Mouse (Mus musculus): Measurements from ENCODE around the gene Pbx1.
A peak's percentile ranks its signal among the peaks of the same experiment; 100 is the strongest.

Gene Pbx1

DNA sequence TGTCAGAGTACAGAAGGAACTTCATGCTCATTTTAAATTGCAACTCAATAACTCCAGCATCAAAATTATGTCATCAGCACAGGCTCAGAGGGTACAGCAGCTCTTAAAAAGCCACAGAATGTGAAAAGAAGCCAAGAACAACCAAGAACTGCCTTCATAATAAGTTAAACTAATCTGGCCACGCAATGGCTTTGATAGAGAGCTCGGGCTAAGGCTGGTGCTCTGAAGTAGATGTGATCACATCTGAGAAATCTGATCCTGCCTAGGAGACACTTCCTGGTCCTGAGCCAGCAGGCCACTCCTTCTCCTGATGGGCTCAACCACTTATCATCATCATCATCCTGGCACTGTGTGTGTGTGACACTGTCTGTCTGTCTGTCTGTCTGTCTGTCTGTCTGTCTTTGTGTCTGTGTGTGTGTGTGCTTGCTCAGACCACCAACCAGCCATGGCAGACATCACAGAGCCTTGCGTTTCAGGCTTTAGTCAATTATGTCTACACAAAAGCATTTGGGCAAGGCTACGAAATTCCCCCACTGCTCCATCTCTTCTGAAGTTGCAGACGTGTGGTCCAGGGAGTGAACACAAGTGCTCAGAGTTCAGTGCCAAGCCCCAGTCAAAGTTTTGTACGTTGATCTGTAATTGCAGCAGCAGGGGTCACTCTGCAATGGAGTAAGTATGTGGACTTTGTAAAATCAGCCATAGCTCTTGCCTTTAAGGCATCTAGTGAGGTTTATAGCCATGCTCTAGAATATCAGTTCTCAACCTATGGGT, 203.1 kb downstream of the Pbx1 start:
- DNase-seq (ENCODE audit: extremely low spot score): no peak

DNA sequence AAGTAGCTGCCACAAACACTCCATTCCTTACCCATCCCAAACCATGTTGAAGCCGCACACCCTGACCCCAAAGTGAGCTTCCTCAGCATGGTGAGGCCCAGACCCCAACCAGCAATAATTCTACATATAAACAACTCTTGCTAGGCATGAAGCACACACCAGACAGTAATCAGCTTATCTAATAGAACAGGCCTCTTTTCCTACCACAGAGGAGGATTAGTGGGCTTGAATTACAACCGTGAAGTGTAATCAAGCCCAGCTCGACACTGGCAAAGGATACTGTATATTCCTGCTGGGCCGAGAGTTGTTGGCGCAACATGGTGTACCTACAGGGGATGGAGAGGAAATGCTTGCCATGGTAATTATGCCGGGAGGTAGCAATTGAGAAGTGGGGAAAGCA, 205.9 kb downstream of the Pbx1 start:
- no peak for DNase-seq (ENCODE audit: extremely low spot score)

DNA sequence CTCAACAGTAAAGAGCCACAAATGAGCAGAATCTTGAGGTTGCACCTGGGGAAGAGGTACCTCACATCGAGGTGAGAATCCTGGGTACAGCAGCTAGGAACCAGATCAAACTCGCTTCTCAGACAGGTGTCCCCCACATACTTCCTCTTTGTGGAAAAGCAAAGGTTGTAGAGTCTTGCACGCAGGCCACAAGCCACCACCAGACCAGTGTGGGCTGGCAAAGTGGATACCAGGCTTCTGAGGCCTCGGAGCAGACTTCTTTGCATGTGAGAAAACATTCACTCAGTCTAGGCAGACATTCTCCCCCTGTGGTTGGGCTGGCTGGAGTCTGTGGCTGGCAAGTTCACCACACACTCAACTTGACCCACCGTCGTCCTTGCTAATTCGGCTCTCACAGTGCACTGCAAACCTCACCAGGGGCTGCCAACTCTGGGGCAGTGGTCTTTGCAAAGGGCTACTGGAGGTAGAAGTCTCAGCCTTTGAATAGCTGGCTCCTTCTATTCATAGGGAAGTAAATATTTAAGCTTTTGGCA, 206.4 kb downstream of the Pbx1 start:
- DNase-seq (ENCODE audit: extremely low spot score): no peak

DNA sequence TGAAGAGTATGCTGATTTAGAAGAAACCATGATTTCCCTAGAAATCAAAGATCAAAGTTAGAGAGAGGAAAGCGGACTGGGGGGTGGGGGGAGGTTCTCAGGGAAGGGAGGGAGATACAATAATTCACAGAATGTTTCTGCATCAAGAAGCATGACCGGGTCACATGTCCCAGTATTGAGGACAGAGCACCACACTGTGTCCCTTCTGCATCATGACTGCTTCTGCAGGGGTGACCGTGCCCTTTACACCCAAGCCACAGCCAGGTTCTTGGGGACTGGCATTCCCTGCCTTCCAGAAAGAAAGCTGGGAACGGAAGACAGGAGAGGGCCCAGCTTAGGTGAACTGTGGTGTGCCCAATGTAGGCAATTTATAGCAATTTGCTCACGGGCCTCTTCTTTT, 207.9 kb downstream of the Pbx1 start:
- DNase-seq (ENCODE audit: extremely low spot score): no peak

DNA sequence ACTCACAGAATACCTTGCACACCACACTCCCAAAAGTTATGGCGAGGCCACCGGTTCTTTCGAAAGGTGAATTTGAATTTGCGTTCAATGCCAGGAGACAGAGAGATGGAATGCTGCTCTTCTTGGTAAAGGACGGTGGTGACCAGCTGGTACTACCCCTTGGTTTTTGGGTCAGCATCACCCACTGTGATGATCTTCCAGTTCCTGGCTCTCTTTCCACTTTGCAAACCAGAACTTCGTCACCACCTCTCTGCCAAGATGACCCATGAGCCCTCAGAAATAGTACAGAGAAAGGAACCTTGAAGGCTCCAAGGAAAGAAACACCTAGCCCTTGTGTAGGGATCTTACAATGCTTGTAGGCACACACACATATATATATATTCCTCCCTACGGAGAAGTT, 209.3 kb downstream of the Pbx1 start:
- no peak for DNase-seq (ENCODE audit: extremely low spot score)

DNA sequence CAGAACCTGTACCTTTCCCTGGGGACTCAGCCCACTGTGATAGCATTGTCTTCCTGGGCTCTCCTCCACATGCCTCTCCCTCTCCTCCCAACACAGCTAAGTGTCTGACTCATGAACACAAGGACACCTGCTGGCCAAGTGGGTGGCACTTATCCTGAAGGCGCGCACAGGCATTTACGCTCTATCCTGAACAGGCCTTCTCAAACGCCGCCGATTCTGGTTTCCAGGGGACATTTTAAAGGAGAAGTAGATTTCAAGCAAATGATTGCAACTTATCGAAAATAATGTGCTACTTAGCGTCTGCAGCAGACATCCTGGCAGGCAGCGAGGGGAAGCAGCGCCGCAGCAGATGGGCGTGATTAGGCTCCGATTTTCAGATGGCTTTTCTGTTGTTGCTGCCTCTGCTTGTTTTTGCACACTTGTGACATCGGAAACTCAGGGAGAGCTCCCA, 211.0 kb downstream of the Pbx1 start:
- no peak for DNase-seq (ENCODE audit: extremely low spot score)

DNA sequence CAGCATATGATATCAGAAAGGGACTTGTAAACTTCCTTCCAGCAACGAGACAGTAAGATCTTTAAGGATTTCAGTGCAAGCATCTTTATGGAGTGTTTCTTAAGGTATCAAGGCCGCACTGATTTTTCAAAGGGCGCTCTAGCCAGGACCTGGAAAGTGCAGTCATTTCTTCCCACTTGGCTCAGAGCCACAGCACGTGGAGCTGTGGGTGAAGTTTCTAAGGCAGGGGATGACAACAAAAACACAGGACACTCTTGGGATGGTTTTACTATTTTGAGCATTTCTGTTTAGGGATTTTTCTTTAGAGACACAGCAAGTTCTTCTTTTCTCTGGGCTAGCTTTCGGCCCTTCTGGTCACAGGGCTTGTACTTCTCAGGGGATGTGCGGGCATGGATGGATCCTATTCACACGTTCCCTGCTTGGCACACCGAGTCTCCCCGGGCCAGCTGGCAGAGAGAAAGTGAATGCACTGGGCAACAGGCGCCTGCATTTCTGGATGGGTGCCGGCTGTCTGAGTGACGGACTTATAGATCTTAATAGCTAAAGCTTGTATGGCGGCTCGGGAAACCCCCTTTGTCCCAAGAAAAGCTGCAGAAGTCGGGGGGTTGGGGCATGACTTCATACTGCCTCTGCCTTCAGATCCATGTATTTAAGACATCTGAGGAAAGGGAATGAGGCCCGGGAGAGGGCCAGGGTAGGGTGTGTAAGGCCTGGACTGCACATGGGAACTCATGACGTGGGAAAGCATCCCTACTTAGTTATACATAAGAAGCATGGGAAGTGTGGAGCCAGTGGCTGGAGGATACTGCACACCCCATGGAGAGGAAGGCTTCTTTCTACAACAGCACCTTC, 215.9 kb downstream of the Pbx1 start:
- no peak for DNase-seq (ENCODE audit: extremely low spot score)

DNA sequence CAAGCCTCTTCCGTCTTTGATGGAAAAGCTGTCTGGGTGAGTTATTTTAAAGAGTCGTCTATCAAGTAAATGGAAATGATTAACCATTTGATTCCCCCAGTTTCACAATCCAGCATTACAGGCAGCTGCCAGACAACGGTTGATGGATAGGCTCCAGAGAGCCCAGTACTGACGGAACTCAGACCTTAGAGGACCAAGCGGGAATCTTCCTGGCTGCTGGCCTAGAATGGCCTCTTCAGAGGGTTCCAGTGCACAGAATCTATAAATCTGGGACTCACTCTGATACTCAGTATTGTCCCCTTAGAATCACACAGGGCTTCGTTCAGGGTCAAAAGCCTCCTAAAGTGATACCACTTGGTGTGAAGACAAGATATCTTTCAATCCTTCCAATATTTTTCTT, 216.6 kb downstream of the Pbx1 start:
- DNase-seq (ENCODE audit: extremely low spot score): no peak

DNA sequence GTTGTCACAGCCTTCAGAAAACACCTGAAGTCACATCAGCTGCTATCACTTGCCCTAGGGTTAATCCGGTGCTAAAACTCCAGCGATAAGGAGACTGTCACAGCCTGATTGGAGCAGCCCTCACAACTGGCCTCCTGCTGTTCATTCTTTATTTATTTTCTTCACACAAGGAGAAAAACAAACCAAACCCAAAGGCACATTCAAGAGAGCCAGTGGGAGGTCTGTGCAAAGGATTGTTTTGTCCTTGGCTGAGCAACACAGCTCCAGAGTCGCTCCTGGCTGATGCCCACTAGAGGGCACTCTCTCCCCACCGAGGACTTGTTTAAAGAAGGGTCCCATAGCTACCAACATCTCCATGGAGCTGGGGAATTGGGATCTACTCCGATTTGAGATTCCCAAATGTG, 218.0 kb downstream of the Pbx1 start:
- DNase-seq (ENCODE audit: extremely low spot score): peak; percentile 78

DNA sequence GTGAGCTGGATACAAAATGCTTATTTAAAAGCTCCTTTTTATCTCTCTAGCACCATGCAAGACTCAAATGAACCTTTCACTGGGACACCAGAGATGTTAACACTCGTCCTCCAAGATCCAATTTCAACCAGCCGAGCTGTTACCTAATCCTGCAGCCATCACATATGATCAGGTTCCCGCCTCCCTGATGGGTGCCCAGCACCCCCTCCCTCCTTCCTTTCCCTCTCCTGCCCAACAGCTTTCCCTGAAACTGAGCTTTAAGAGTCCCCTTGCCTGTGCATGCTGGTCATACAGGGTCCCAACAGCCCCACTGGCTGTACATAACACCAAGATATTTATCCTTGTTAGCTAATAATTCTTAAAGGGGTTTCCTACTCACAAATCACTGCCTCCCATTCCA, 218.5 kb downstream of the Pbx1 start:
- DNase-seq (ENCODE audit: extremely low spot score): no peak

DNA sequence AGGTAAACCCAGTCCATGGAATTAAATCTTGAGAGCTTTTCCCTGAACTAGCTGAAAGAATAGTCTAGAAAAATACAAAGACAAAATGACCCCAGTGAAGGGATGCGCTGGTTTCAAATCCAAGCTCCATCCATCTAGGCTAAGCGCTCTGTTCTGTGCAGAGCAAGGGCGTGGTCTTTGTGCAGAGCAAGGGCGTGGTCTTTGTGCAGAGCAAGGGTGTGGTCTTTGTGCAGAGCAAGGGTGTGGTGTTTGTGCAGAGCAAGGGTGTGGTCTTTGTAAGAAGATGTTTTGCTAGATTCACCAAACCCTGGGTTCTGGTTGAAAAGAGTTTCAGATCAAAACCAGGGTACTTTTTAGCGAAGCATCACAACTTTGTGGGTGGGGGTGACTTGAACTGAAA, 221.7 kb downstream of the Pbx1 start:
- no peak for DNase-seq (ENCODE audit: extremely low spot score)

DNA sequence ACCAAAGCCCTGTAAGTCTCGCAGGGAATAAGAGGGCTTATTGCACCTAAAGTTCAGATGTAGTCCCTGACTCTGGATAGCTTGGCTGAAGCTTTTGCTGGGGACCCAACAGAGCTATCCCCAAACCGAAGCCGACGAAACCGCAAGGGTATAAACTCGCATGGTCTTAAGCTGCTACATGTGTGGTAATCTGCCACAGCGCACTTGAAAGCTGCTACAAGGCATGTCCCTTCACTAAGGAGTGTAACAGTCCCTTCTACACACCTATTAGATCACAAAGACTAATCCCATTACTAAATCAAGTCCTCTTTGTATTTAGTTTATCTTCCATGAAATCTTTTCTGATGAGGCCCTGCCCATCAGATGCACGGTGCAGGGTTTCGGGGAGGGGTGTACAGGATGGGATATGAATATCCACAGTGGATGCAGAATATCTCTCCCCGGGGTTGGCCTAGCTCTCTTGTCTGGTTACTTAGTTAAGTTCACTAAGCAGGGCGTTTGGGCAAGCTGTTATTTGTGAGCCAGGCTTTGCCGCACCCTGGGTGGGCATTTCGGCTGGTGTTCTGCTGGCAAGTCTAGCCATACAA, 231.4 kb downstream of the Pbx1 start:
- DNase-seq (ENCODE audit: extremely low spot score): no peak

DNA sequence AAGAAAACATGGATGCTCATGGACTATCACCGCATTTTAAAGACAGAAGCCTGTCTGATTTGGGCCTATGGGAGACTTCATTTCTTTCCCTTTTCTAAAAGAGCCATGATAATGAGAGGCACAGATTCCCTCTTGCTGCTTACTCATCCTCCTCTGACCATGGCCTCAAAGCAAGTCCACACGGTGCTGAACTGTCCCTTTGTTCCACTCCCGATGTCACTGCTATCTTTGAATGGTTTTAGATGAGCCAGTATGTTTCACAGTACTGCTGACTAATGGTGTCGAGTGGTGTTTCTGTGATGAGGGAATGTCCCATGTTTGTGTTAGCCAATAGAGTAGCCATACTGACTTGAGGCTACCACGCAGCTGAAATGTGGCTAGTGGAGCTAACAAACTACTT, 233.8 kb downstream of the Pbx1 start:
- DNase-seq (ENCODE audit: extremely low spot score): no peak

DNA sequence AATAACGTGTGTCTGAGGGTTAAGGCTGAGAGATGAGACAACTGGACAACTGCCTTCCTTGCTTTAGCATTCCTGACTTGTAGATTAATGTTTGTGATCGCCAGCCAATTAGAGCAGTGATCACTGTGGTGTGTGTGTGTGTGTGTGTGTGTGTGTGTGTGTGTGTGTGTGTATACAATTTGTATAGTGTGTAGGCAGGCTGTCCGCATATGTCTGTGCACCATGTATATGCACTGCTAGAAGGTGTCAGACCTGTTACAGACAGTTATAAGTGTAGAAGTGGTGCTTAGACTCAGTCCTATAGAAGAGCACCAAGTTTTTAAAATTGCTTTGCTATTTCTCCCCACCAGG, 234.2 kb downstream of the Pbx1 start:
- DNase-seq (ENCODE audit: extremely low spot score): no peak

DNA sequence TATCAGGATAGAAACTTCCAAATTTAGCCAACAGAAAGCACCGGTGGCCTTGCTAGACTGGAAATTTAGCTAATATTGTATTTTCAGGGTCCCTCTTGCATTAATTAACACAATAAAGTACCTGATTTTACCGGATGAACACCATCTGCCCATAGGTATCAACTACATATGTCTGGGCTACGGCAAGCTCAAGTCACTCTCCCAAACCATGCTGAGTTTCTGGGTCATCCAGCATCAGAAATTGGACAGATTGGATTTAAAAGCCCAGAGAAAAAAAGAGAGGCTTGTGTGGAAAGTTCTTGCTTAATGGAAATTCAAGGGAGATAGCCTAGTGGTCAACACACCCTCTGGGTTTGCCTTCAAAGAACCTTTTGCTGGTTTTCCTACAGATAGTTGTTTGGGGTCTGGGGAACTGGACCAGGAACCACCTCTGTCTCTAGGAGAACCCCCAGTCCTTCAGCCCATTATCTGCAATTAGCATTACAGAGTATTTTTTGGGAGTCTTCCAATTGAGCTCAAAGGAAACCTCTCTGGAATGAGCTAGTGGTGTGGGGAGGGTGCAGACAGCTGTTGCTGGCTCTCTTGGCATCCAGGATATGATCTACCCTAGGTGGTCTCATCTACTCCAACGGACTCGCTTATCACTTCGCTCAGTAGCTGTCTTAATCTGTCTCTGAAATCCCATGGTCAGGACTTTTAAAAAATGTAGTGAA, 234.7 kb downstream of the Pbx1 start:
- DNase-seq (ENCODE audit: extremely low spot score): no peak

DNA sequence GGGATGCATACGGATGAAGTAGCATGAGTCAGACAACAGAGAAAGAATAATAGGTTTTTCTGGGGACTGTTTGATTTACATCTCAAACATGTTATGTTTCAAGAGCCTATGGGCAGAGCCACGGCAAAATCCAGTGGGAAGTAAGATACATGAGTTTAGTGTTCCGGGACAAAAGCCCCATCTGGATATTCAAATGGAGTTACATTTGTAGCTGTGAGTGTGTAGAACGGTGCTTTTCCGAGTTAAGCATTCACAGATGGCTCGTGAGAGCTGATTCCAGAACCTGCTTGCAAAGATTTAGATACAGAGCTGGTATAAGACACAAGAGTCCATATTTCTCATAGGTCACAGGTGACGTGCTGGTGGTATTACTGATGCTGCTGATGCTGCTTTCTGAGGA, 238.7 kb downstream of the Pbx1 start:
- DNase-seq (ENCODE audit: extremely low spot score): no peak

DNA sequence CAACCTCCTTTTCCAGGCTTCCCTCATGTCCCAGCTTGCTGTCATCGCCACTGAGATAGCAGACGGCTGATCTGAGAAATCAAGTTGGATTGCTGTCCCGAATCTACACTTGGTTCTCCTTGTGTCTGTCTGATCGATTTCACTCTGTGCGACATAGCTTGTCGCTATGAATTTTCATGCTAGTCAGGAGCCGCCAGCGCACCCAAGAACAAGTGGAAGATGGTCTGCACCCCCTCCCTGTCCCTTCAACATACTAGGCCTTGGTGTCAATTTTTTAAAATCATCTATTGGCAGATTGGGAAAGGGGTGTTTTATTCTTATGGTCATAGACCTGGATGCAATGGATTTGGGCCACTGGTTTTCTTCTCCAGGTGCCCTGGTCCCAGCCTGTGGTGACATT, 249.3 kb downstream of the Pbx1 start:
- DNase-seq (ENCODE audit: extremely low spot score): no peak

DNA sequence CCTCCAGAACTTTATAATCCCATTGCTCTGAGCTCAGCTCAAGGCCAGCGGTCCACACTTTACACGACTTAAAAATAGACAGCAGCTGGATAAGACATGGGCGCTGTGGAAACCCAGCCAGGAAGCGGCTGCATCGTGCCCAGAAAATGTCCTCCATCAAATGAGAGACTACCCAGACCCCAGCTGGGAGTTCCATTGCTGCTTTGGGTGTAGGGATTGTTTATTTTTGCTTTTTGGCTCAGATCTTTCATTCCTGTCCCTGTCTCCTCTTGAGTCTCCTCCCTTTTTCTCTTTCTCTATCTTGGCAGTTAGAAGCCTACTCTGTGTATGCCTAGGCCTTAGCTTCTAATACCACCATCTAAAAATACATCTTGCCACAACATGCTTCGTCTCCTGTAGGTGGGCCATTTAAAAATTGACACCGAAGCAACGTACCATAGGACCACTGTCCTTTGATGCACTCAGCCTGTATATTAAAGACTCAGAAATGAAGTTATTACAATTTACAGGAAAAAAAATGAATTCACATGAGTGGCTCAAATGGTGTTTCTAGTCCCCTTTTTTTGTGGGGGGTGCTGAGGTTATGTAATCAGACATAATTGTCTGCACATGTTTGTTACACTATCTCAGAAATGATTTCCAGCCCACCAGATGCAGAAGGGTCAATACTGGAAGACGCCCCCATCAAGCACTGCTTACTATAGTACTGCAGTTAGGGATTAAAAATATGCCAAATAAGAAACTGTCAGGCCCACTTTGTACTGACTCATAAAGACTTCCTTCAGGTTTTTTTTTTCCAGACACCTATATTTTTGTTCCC, 251.2 kb downstream of the Pbx1 start:
- no peak for DNase-seq (ENCODE audit: extremely low spot score)

DNA sequence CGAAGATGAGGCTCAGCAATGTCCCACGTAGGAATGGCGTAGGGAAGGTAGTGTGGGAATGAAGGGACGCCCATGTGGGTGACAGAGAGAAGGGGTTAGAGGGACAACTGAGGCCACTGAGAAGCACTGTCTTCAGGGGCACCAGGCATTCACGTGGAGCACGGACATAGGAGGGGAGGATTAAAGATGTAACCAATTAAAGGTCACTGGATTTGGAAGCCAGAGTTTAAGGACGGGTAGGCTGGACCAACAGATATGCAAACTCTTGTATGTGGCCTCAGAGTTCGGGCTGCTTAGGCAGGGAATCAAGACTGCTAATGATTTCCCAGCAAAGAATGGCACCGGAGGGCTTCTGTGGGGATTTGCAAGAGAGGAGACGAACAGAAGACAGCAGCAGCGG, 252.4 kb downstream of the Pbx1 start:
- DNase-seq (ENCODE audit: extremely low spot score): no peak

DNA sequence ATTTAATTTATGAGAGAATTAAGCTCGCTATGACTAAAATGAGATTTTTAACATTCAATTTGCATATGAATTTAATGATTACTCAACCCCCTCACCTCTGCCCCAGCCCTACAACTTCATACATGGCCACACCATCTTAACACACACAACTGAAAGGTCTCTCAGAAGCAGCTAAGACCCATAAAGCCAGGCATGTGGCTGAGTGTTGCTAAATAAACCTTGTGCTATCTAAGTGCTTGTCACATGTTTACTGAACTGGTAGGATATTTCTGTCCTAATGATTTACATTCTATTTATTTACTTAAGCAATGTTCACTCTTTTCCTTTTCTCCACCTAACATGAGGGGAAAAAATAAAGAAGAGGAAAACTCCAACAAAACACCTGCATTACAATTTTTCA, 253.5 kb downstream of the Pbx1 start:
- no peak for DNase-seq (ENCODE audit: extremely low spot score)

DNA sequence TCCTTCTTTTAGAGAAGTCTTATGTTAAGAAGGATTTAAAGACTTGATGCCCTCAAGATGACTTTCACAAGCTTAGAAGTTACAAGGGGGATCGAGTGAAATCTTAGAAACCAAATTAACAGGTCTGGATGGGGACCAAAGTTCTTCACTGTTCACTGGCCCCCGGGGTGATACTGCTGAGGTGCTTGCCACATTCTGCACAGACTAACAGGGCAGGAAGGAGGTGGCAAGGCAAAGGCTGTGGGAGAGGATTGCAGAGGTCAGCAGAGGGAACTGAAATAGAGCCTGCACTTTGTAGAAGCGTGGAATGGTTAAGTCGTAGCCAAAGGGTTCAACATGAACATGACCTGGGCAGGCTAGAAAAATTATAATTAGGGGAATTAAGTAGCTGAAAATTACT, 256.5 kb downstream of the Pbx1 start:
- no peak for DNase-seq (ENCODE audit: extremely low spot score)

Measured in embryo, embryonic 9.5 days (tissue).